Mouse (Mus musculus) right cerebral cortex, postnatal 4 days (tissue): ENCODE measurements around the gene Gstp2.
"Not testable (repeated sequence)": the region's sequence is repeated elsewhere in the genome, so short reads cannot be mapped to it uniquely, and the experiment has no call there.

Experiments
- DNase-seq: peaks from one replicate; pipeline ENCODE4 v3.0.0-alpha.2; 2022

The Gstp2 gene

GRCm38 (mm10) chr19:4046866-4047254 lies 1.0 kb upstream of the Gstp2 start:
- no peak for DNase-seq

- DNase-seq = not testable (repeated sequence)
Measured at GRCm38 (mm10) chr19:4044109-4044508, 1.7 kb downstream of the Gstp2 start.

- no peak for DNase-seq
Measured at GRCm38 (mm10) chr19:4042124-4042523, 3.7 kb downstream of the Gstp2 start.

- not testable (repeated sequence) for DNase-seq
Measured at GRCm38 (mm10) chr19:4041500-4041899, 4.3 kb downstream of the Gstp2 start.

- DNase-seq = not testable (repeated sequence)
Measured at GRCm38 (mm10) chr19:4040941-4041340, 4.9 kb downstream of the Gstp2 start.

DNA sequence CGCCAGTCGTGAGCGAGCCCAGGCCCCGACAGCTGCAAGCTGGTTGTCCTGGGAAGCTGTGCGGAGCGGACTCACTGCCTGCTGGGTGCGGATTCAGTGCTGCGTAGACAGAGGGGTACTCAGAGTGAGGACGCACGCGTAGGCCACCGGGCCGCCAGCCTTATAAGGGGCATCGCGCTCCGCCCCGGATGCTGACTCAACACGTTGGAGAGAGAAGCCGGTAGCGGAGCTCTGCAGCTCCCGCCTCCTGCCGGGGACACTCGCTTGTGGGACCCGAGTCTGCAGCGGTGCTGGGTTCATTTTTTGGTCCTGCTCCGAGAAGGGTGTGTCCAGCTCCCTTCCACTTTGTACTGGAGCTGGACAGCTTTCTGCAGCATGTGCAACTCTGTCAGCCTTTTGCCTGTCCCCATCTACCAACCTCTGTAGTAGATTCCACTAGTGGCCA lies 8.0 kb downstream of the Gstp2 start, which contains the start of gene Gstp1:
Gene Gstp1, minus strand, starts transcription at position 198 of the 445 bp plus-strand sequence.
- DNase-seq = peak; percentile 81

GRCm38 (mm10) chr19:4037154-4037787 lies 8.6 kb downstream of the Gstp2 start:
- DNase-seq = not testable (repeated sequence)

- no peak for DNase-seq
Measured at GRCm38 (mm10) chr19:4036327-4037045, 9.3 kb downstream of the Gstp2 start.

DNA sequence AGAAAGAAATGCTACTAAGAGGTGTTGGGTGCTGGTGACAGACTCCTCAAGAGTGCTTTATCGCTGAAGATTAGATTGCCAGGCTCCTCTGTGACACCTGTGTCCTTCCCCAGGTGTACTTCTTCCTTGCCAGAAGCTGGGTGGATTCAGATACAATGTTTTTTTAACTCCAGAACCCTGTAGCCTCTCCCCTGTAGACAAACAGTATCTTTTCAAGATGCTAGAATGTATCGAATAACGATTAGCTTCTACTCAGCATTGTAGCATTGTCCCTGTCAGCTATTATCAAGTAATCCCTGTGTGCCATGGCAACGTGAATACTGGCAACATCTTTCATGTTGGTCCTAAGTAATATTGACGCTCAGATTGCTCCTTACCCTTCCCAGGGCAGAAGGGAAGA lies 12.1 kb downstream of the Gstp2 start:
- DNase-seq = no peak

- DNase-seq = no peak
Measured at GRCm38 (mm10) chr19:4033298-4033697, 12.5 kb downstream of the Gstp2 start.

GRCm38 (mm10) chr19:4032668-4033067 lies 13.2 kb downstream of the Gstp2 start:
- no peak for DNase-seq

DNA sequence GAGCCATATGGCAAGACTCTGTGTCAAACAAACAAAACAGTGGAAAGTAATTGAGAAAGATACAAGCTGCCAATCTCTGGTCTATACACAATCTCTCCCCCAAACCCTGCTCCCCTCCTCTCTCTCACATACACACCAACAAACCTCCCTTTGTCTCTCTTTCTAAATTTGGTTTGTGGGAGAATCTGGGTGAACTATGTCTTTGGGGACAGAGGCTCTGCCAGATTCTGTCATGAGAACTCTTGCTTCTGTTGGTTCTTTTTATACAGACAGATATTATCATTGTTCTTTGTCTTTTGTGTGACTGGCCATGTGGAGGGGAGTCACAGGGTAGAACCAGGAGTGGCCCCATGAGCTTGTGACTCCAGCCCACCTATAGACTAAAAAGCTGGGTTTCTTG lies 18.2 kb downstream of the Gstp2 start:
- no peak for DNase-seq

DNA sequence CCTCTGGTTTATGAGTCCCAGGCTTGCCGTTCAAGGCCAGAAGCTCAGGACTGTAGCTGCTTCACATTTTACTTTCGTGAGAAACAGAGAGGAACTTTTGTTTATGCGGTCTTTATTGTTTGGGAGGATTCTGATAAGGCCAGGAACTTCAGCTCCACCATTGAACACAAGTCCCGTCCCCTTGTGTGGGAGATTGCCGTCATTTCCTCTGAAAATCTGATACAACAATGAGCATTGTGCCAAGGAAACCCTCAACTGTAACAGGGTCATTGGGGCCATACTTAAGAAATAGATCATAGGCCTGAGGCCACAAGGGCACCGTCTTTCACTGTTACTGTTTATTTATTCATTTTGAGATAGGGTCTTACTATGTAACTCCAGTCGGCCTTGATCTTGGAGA lies 22.6 kb downstream of the Gstp2 start:
- DNase-seq = no peak

DNA sequence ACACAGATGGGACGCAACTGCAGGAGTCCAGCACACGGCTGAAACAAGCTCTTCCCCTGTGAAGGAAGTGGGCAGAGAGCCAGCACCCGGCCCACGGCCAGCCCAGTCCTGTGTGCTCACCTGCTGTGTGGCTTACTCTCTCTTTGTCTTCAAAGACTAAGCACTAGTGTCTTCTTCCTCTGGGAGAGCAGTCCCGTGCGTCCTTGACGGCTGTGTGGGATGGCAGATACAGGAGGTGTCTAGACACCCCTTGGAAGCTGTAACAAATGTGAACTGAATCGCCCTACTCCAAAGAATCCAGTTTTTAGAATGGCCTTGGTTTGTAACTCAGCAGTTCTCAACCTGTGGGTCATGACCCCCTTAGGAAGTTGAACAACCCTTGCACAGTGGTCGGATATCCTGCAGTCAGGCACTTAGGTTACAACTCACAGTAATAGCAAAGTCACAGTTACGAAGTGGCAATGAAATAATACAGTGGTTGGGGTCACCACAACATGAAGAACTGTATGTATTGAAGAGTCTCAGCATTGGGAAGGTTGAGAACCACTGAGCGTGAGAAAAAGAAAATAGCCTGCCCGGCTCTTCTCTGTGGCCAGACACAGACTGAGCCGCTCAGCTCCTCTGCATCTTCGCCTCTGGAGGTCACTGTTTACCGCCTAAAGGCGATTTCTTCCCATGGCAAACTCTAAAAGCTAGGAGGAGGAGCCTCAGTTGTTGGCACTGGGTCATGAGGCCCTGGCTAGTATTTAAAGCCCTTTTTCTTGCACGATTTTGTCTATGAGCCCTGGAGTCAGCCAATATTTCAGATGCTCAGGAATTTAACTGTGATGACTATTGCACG lies 26.9 kb downstream of the Gstp2 start:
- DNase-seq = peak; percentile 60

DNA sequence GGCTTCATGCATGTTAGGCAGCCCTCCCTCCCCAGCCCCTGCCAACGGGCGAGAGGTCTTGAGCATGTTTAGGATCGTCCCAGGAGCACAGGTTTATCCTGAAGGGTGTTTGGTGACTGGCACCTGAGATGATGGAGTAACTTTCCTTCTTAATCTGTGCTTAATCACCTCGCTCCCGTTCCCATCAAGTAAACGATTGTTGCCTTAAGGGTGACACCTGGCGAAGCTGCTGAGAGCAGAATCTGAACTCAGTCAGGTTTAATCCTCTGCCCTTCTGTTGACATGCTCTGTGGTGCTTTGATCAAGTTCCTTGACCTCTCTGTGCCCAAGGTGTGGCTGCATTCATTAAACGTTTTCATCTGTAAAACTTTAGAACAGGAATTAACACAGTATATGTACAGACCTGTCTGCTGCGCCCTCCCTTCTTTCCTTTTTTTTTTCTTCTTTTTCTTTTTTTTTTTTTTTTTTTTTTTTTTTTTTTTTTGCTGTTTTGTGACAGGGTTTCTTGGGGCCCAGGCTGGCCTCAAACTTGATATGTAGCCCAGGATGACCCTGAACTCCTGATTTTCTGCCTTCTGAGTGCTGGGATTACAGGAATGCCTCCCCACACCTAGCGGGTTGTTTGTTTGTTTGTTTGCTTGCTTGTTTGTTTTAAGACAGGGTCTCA lies 27.8 kb downstream of the Gstp2 start:
- DNase-seq = no peak

GRCm38 (mm10) chr19:4015635-4016034 lies 30.2 kb downstream of the Gstp2 start:
- DNase-seq = no peak

DNA sequence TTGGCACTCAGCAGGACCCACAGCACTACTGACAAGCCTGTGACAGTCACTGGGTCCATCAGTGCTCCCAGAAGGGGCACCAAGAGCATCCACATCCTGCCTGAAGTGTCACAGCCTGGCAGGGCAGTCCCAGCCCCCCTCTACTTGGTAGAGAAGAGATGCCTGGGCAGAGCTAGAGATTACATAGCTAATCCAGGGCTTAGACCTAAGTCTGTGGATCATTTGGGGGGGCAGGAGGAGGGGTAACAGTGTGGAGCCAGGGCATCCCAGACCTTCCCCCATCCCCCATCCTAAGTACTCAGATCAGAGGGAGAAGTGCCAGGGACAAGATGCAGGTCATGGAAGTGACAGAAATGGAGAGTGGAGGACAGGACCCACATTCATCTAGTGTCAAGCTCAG lies 31.0 kb downstream of the Gstp2 start:
- DNase-seq = no peak

GRCm38 (mm10) chr19:4013066-4013465 lies 32.8 kb downstream of the Gstp2 start:
- DNase-seq = no peak

- peak; percentile 95 for DNase-seq
Measured at GRCm38 (mm10) chr19:4012432-4013022, 33.3 kb downstream of the Gstp2 start, which contains the start of gene Ndufv1. Gene Ndufv1, minus strand, starts transcription at chr19:4012806.

- DNase-seq = no peak
Measured at GRCm38 (mm10) chr19:4011086-4011485, 34.7 kb downstream of the Gstp2 start.

- DNase-seq = no peak
Measured at GRCm38 (mm10) chr19:4005971-4006370, 39.9 kb downstream of the Gstp2 start.

DNA sequence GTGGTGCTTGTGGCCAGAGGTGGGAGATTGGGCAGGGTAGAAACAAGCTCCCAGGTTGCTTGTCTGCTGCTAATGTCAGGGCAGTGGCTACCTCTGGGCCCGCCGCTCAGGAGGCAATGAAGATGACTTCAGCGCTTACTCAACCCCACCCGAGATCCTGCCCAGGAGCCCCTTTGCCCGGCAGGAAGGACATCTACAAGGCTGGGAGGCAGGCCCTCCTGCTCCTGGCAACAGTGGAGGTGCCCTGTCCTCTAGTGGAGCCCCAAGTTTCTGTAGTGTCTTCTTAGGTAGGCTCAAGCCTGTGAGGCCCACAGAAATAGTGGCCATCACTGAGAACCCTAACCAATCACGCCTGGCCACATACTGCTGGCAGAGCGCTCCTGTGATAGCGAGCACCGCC lies 40.7 kb downstream of the Gstp2 start:
- no peak for DNase-seq
